Mouse (Mus musculus) testis, postnatal 10 days (tissue): ENCODE results near the gene Rps6ka2.
A peak's percentile ranks its signal among the peaks of the same experiment; 100 is the strongest.

Experiments used
- DNase-seq: peaks from one replicate; pipeline ENCODE4 v3.0.0; 2021; ENCODE audit warnings: low spot score

Rps6ka2 gene

DNA sequence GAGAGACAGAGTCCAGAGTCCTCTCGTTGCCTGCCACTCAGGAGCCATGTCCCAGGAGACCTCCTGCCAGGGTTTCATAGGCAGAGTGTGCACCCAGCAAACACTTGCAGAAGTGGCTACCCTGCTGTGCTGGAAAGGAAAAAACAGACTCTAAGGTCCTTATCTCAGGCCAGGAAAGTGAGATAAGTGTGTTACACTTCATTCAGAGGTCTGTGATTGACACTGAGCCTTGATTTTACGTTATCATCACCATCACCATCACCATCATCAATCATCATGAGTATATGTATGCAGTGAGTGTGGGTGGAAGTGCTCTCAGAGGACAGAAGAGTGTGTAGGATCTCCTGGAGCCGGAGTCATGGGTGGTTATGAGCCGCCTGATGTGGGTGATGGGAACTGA is 51.4 kb downstream of the Rps6ka2 start:
- DNase-seq, result no peak

DNA sequence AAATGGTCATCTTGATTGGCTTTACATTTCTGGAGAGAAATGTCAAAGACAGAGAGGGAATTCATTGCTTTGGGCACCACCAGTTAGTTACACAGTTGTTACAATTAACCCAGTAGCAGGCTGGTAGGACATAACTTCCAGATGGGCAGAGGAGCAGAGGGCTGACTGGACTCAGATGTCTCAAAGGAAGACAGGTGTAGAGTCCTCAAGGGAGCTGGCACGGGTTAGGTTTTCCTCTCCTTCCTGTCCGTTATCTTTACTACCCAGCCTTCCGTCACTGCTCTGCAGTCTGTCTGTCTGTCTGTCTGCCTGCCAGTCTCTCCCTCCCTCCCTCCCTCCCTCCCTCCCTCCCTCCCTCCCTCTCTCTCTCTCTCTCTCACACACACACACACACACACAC is 52.3 kb downstream of the Rps6ka2 start:
- no peak for DNase-seq

DNA sequence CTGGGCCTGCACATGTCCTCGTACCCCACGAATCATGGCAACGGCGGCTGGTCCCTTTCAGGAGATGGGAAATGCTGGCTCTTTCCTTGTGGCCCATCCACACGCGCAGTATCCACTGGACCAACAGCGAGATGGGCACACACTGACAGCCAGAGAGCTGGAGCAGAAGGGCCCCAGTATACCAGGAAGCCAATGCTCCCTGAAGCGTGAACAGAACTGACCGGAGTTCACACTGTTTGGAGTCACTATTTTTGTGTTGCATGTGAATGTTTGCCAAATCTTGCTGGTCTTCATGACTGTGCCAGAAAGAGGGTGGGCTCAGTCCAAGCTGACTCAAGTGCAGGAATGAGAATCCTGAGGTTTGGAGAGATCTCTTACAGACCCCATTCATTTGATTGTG is 58.6 kb downstream of the Rps6ka2 start:
- DNase-seq, result no peak

DNA sequence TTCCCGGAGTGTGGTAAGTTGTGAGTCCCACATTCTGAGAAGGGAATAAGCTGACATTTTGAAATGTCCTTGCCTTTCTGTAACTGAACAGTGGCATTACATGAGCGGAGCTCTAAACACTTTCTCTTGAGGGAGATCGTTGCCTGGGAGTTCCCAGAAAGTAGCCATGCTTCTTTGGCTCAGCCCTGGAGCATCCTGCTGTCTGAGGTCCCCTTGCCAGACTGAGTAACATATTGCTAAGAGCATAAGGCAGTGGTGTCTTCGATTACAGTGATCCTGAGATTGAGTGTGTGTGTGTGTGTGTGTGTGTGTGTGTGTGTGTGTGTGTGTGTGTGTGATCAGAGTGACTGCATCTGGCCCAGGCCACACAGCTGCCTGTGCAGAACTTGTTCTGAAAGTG is 61.4 kb downstream of the Rps6ka2 start:
- no peak for DNase-seq

DNA sequence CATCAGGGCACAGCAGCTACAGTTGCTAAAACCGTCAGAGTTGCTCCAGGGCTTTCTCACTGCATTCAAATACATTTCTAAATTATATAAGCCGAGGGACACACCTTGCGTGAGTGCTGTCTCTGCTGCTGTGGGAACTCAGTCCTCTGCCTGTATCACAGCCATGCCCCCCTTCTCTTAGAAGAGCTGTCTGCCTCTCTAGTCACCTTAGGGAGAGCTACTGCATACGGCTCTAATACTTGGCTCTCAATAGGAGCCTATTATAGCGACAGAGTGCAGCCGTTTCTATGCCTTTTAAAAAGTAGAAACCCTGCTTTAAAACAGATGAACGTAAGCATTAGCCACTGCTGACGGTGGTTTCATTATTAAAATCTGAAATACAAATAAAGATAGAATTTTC is 61.9 kb downstream of the Rps6ka2 start:
- DNase-seq, result no peak

DNA sequence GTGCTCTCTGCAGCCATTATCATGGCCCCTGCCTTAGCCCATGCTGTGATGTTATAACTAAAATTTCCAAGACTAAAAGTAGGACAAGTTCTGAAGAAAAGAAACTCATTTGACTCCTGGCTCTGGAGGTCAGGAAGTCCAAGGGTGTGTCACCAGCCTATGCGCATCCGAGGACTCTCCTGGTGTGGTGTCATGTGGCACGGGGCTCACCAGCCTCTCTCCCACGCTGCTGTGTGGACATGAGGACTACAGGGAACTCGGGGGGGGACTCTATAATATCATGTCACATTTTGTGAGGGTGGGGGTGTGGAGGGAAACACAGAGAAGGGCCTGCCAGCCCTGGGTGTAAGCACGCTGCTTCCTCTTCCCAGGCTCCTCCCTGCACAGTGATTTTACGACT is 62.5 kb downstream of the Rps6ka2 start:
- DNase-seq, result no peak

DNA sequence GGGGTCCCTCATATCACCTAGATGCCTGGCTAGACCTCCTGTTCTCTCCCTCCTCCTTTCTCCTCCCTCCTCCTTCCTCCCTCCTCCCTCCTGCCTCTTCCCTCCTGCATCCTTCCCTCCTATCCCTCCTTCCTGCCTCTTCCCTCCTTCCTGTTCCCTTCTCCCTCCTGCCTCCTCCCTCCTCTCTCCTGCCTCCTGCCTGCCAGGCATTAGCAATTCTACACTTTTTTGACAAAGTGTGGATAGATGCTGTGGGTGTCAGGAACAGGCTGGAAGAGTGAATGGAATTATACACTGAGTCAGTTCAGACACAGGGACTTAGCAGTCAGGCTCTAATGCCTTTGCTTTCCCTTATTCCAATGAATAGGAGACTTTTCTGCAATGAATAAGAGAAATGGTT is 63.3 kb downstream of the Rps6ka2 start:
- no peak for DNase-seq

DNA sequence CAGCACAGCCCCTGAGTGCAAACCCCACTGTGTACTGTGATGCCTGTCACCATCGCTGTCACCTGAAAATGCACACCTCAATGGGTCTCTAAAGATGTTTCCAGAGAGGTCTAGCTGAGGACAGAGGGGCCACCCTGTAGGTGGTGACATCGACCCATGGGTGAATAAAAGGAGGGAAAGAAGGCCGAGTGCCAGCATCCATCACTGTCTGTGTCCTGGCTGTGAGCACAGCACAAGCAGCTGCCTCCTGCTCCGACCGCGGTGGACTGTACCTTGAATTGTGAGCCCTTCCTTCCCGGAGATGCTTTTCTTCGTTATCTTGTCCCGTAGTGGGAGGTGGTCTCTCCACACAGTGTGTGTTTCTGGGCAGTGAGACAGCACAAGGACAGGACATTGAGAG is 67.8 kb downstream of the Rps6ka2 start:
- peak; percentile 40 for DNase-seq

DNA sequence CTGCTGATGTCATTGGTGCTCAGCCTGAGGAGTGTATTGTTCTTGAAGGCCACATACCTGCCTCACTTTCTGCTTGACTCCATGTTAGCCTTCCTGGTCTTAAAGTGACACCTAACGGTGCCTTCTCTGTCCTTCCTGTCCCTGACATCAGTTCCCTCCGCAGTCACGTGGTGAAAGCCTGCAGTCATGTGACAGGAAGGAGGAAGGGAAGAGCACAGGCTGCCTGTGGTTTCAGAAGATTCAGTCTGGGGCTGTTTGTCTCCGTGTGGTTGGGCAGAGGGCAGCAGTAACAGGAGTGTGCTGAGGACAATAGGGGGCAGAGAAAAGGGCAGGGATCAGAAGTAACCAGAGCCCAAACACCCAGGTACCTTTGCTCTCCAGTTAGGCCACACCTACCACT is 68.9 kb downstream of the Rps6ka2 start:
- DNase-seq, result peak; percentile 25

DNA sequence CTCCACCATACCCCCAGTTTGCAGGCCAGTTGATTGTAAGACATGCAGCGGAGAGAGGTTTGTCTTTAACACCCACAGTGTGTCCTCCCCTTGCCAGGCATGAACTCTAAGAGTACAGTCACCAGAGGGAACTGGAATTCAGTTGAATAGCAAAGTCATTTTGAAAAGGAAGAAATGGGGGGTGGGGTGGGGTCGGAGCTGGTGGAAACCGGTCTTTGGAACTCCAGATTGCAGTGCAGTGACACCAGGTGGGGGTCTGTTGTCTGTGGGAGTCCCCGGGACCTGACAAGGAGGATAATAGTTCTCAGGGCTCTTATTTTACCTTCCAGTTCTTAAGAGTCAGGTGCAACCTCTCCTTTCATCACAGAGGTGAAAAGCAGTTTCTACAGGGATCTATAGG is 70.6 kb downstream of the Rps6ka2 start:
- DNase-seq, result peak; percentile 27

DNA sequence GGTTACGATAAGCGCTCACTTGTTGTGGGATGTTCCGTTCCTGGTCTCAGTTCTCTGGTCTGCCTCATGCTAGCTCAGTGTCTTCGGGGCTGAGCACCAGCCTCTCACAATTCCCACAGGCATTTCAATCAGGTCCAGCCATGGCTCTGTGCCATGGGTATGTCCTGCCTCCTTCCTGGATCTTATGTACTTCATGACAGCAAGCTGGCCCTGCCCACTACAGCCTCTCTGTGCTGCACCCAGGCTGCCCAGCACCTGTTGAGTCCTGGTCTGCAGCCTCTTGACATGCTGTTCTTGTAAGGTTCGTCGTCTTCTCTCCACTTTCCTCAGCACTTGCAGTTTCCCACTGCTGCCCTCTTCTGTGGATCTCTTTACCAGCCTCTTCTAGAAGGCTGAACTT is 75.2 kb downstream of the Rps6ka2 start:
- DNase-seq, result peak; percentile 37

DNA sequence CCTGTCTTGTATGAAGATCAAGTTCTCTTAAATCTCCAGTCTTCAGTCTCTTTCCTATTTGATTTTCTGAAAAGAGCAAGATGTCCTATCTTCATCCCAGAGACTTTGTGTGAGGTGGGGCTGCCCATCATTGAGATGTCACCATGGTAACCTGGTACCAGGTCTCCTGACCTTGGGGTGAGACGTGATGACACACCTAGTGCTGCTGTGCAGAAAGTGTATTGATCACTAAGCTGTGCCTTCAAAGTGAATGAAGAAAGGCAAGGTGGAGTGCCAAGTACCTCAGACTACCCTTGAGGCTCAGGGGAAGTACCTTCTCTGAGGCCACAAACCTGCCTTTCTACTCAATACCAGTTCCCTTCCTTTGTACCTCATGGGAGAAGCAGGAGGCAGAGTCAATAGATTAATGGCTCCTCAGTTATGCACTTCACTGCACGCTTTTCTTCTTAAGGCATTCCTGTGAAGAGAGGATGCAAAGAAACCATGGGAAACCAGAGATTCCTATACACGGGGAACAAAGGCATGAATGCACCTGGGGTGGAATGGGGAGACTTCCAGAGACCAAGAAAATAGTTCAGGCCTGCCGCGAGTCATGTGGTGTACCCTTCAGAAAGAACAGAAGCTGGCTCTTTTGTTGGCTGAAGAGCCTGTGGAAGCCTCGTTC is 77.1 kb downstream of the Rps6ka2 start:
- DNase-seq, result peak; percentile 29

DNA sequence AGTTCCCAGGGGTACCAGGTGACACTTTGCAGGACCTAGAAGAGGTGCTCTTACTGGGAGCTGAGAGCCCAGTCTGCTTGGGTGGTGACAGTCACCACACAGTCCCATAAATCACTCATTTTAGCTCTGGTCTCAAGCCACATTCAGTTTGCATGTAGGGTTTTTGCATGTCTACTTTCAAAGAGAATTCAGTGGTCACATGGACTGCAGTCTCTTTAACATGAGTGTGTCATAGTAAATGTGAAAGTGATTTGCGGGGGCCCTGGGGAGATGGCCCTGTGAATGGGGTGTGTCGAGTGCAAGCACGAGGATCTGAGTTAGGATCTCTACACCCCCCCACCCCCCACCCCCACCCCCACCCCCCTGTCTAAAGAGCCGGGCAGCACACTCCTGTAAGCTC is 80.5 kb downstream of the Rps6ka2 start:
- no peak for DNase-seq

DNA sequence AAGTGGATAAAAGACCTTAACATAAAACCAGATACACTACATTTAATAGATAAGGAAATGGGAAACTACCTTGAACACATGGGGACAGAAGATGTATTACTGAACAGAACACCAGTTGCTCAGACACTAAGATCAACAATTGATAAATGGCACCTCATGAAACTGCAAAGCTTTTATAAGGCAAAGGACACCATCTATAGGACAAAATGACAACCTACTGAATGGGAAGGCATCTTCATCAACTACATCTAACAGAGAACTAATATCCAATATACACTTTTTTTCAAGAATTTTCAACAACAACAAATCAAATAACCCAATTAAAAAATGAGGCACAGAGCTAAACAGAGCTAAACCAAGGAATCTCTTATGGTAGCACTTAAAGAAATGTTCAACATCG is 87.3 kb downstream of the Rps6ka2 start:
- DNase-seq, result no peak

DNA sequence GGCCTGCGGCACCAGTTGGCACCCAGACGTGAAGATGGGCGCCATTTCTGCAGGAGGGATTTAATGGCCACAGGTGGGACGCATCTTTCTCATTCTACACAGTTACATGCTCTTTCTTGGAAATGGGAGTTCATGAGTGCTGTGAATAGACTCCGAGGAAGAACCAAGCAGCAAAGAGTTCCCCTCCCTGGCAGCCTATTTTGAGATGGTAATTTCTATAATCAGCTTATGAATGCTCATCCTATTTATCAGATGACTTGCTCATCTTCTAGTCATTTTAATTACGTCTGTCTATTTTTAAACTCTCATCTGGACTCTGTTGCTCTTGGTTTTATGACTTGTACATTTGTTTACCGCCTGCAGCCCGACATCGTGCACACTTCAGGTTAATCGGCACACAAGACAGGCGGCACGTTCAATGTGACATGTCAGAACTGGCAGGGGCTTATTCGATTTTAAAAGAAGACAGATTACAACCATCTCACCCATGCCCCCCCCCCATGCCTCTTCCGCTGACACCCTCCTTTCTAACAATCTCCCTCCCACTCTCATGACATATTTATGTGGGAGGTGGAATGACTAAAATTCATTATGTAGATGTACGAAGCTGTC is 88.9 kb downstream of the Rps6ka2 start:
- no peak for DNase-seq

DNA sequence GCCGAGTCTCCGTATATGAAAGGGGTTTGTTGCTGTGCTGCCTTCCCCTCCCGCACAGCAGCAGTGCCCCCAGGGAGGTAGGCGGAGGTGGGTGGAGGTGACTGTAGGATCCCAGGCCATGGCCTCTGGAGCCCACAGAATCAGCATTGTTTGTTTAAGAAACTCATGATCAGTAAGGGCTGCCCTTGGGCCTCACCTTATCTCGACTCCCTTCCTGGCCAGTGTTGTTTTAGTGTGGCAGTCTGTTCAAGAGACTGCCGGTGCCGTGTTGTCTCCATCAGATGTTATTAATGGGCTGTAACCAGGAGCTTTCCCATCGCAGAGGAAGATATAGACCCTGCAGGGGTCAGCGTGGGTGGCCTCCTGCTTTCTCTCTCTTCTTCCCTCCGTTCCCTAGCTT is 90.4 kb downstream of the Rps6ka2 start:
- no peak for DNase-seq

DNA sequence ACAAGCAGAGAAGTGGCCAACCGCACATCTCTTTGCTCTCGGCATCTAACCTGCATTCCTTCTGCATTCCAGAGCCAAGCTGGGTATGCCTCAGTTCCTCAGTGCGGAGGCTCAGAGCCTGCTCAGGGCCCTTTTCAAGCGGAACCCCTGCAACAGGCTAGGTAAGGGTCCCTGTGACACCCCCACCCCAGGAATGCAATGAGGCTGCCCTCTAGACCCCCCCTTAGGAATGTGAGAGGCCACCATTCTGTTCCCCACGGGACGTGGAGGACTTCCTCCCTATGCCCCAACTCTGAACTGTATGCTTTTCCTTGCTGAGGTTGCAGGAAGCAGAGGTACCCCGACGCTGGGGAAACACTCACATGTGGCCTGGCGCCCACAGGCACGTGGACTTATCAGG is 92.1 kb downstream of the Rps6ka2 start:
- no peak for DNase-seq

DNA sequence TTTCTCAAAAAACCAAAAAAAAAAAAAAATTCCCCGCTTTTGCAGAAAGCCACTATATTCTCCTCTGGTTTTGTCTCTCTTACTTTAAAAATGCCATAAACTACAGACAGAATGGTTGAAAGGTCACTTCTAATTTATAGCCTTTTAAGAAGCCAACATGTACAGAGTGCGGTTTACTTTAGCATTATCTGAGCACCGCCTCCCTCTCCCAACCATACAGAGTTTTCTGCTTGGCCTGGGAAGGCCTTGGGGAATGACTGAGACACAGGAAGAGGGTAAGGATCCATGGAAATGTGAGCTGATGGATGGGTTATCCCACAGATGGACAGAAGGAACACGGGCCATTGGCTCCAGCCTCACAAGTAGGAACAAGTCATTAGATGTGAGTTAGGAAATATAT is 92.7 kb downstream of the Rps6ka2 start:
- no peak for DNase-seq

DNA sequence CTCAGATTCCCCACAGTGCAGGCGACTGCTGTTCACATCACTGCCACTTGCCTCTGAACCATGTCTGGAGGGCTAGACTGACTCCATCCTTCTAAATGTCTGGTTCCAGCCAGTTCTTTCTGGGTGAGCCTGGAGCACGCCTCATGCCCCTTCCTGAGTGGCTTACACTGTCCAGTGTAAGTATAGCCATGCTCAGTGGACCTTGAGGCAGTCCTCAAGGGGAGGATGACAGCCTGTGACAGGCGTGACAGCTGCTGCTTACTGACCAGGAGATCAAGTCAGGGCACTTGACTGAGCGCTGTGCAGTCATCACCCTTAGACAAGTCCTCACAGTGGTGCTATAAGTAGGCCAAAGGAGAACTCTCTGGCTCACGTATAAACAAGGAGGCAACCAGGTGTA is 94.7 kb downstream of the Rps6ka2 start:
- DNase-seq, result no peak

DNA sequence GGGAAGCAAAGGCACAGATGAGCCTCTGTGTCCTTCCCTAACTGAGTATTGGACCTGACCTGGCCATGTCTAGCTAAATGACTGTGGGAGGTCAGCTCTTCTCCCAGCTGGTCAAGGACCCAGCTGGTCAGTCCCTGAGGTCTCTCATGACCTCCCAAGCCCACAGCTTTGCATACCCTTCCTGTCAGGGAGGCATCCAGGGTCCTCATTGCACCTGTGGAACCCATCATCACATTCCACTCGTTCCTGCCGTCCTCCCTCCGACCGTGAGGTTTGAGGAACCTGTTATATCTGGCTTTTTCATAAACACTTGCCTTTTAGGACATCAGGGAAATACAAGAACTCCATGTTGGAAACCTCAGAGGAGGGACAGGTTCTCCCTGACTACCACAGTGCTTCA is 95.4 kb downstream of the Rps6ka2 start:
- DNase-seq, result no peak

DNA sequence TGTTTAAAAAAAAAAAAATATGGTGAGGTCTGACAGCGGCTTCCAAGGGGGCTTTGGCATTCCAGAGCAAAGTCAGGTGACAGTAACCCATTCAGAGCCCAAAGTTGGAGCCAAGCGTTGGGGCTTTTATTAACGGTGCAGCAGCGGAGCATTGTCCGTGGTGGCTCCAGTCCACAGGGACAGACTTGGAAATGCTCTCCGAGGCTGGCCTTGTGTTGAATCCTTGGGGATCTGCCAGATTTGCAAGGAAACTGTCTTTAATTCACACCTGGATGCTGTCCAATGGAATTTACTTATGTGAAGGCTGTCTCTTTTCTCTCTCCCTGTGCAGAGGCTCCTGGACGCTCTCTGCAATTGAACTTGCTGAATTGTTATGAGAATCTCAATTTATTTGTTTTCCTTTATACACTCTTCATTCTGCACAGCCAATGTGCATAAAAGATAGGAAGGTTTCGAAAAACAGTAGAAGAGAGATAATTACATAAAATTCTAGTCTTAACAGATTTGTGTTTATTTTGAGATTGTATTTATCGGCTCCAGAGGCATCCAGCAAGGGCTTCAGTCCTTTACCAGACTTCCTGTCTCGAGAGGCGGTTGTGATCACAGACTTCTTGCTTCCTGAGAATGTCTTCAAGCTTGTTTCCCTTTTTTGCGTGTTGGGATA is 95.9 kb downstream of the Rps6ka2 start:
- no peak for DNase-seq

DNA sequence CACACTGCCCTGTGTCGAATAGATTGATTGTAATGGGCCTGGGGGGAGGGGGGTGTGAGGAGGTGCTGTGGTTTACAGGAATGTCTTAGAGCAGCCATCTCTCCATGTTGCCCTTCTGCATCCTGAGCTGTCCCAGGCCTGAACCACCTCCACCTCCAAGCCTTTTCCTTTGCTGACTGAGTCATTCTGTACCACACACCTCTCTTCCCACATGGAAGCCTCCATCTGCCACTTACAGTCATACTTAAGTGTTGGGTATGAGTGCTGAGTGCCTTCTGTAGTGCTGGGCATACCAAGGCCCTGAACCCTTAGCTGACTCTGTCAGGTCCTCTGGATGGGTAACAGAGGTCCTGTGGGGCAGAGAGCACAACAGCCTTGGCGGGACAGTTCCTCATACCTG is 97.9 kb downstream of the Rps6ka2 start:
- DNase-seq, result no peak

DNA sequence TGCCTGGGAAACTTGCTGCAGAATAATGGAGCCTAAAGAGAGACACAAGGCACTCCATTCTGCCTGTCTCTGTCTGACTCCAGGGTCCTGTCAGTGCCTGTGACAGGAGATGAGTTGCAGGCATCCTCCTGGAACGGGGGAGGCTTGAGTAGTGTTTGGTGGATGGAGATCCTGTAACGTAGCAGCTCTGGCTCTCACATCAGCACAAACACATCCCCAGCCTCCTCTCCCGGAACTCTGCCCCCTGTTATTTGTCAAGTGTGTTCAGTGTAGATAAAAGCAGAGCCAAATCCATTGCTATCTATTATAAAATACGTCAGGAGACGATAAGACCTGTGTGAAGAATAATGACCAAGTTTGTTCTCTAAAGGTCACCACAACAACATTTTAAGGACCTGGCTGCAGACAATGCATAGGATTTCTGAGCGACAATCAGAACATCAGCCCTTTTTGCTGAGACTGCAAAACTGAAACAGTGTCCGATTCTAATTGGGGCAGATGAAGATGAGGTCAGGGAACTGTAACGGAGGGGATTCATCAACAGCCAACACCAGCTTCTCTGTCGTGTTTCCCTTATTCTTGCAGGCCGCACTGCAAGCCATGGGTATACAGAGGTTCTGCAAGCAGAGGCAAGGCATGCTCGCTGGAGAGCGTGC is 99.4 kb downstream of the Rps6ka2 start:
- DNase-seq, result no peak
